Mouse (Mus musculus): Measurements from ENCODE around the gene Sdk2.

DNA sequence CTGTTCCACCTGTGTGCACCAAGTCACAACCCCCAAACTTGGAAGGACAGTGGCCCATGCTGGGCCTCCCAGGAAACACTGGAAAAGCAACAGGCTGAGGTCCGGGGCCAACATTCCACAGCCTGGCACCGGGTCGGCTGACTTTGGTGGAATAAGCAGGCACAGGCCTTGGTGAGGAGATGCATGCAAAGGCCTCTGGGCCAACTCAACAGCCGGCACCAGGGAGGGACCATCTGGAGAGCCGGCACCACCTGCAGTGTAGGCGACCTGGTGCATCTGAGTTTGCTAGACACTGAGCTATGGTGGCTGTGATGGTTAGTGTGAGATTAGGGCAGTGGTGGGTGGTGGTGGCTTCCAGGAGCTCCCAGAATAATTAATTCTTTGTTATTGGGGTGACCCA is 268.8 kb downstream of the Sdk2 start:
- TF ChIP-seq CTCF (IDR thresholded peaks at IDR 0.05; ENCODE audit: low read depth, low read length) (no peak), POLR2AphosphoS5 (IDR thresholded peaks at IDR 0.05; ENCODE audit: insufficient replicate concordance, low read depth, low read length) (no peak), TAL1 (conservative IDR thresholded peaks at IDR 0.05; ENCODE audit: low read depth, low read length) (no peak), GATA2 (IDR thresholded peaks at IDR 0.05; ENCODE audit: borderline replicate concordance, low read depth, low read length) (no peak), GATA1 (IDR thresholded peaks at IDR 0.05; ENCODE audit: borderline replicate concordance, low read length) (no peak)

Measured in G1E (cell line).